Mouse (Mus musculus): ENCODE measurements around the gene 1110002E22Rik. TPM values are rescaled to one million over a fixed set of nuclear protein-coding genes. Genes with fewer than 3 reads are reported as not detected.

1110002E22Rik gene
- total and polyA plus RNA-seq, 3 experiments = under 0.01 to 0.03 TPM; not detected in 1

DNA sequence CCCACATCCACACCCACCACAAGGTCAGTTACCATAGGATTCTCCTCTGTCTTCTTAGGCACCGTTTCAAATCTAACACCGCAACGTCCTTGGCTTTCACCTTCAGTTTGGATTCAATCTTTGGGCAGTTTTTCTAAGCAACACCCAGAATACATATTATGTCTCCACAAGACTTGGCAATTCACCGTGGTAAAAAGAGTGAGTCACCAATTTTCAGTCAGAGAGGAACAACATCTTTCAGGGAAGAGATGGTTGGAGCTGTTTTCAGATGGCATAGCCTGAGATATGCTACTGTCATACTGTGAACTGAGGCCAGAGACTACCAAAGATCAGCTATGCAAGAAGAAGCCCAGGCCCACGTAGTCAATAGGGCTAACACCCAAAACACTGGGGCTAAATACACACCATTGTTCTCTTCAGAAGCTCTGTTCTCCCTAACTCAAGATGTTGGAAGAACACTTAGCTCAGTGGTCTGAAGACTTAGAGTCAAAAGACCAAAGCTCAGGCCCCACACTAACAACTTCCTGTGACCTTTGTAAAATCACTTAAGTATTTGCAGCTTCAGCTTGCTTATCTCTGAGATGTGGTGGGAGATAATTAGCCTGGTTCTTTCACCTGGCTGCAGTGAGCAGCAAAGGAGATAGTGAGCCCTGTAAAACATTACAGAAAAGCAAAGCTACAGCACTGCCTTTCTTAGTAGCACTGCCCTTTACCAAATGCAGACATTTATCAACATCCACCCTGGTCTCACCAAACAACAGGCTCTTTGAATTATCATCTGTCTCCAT is 37.1 kb upstream of the 1110002E22Rik start:
- Histone ChIP-seq H3K27ac (ENCODE audit: control insufficient read depth, low read depth, low read length) (no peak overlapping the region), H3K79me2 (ENCODE audit: control insufficient read depth, insufficient read depth, low read length, poor library complexity) (no peaks in the 10 kb centered on the region), H3K27me3 (ENCODE audit: control insufficient read depth in 1 of 2, insufficient read depth in 2 of 2, low read length in 2 of 2) (no peaks in the 10 kb centered on the region), H3K4me1 (ENCODE audit: control insufficient read depth in 1 of 2, insufficient read depth in 2 of 2, low read length in 2 of 2) (peaks cover 6 to 7% of the 10 kb centered on the region in 2 experiments; a peak in 3 of 4 replicates), H3K9ac (ENCODE audit: control insufficient read depth, low read depth, low read length, poor library complexity, severe bottlenecking) (no peak overlapping the region), H3K4me3 (ENCODE audit: control insufficient read depth in 1 of 2, insufficient read depth in 1 of 2, low read depth in 2 of 2, low read length in 2 of 2) (no peak overlapping the region), H3K36me3 (ENCODE audit: control insufficient read depth in 1 of 2, insufficient read depth in 2 of 2, low read length in 2 of 2) (peaks cover 0 to 2% of the 10 kb centered on the region in 2 experiments; a peak in 1 of 4 replicates), H3K9me3 (replicated peaks; ENCODE audit: insufficient read depth, low read length) (no peaks in the 10 kb centered on the region)
- DNase-seq (ENCODE audit: low read depth, low spot score) = peak; percentile 35
- TF ChIP-seq MEF2A (IDR thresholded peaks at IDR 0.05; ENCODE audit: extremely low read depth, insufficient replicate concordance, low read depth, low read length, poor library complexity, severe bottlenecking) (no peak), TAL1 (IDR thresholded peaks at IDR 0.05; ENCODE audit: low read length) (no peak), ZMIZ1 (IDR thresholded peaks at IDR 0.05; ENCODE audit: low read depth, low read length) (no peak), POLR2A (IDR thresholded peaks at IDR 0.05; ENCODE audit: control insufficient read depth in 1 of 2, insufficient read depth in 1 of 2, low read depth in 1 of 2, low read length in 2 of 2, poor library complexity in 1 of 2) (no peak), NRF1 (IDR thresholded peaks at IDR 0.05; ENCODE audit: insufficient read depth, low read depth, low read length, poor library complexity, severe bottlenecking) (no peak), MYB (IDR thresholded peaks at IDR 0.05; ENCODE audit: low read depth, low read length) (no peak), MAFK (IDR thresholded peaks at IDR 0.05; ENCODE audit: borderline replicate concordance, low read depth, low read length) (no peak), EP300 (IDR thresholded peaks at IDR 0.05; ENCODE audit: low read depth in 1 of 2, low read length in 2 of 2) (no peak), USF1 (IDR thresholded peaks at IDR 0.05; ENCODE audit: low read depth, low read length) (no peak), POLR2AphosphoS2 (IDR thresholded peaks at IDR 0.05; ENCODE audit: low read length) (no peak), HCFC1 (IDR thresholded peaks at IDR 0.05; ENCODE audit: low read depth, low read length) (no peak), TBP (IDR thresholded peaks at IDR 0.05; ENCODE audit: low read depth, low read length) (no peak), MAX (IDR thresholded peaks at IDR 0.05; ENCODE audit: low read length) (no peak), USF2 (IDR thresholded peaks at IDR 0.05; ENCODE audit: borderline replicate concordance in 1 of 2, insufficient read depth in 1 of 2, low read depth in 1 of 2, low read length in 2 of 2) (no peak), MXI1 (IDR thresholded peaks at IDR 0.05; ENCODE audit: low read depth, low read length) (no peak), RCOR1 (IDR thresholded peaks at IDR 0.05; ENCODE audit: low read depth, low read length) (no peak), ETS1 (IDR thresholded peaks at IDR 0.05; ENCODE audit: low read depth, low read length) (no peak), UBTF (IDR thresholded peaks at IDR 0.05; ENCODE audit: borderline replicate concordance, insufficient read depth, low read depth, low read length) (no peak), MAZ (IDR thresholded peaks at IDR 0.05; ENCODE audit: low read depth, low read length) (no peak)

All from MEL (cell line).